Mouse (Mus musculus) myocyte (in vitro differentiated cells): ENCODE results near the gene B3gnt8.

Experiments used
- E2F4 ChIP-seq: IDR thresholded peaks from one replicate; pipeline ENCODE4 v1.6.1; 2011; ENCODE audit warnings: mild to moderate bottlenecking, control low read depth, moderate library complexity; ENCODE audit not compliant: insufficient read depth
- MAX ChIP-seq: IDR thresholded peaks from one replicate; pipeline ENCODE4 v1.6.1; 2011; ENCODE audit warnings: low read depth, mild to moderate bottlenecking, control low read depth
- POLR2A ChIP-seq: IDR thresholded peaks from one replicate; pipeline ENCODE4 v1.6.1; 2011; ENCODE audit warnings: low read depth, mild to moderate bottlenecking, control low read depth, moderate library complexity; ENCODE audit not compliant: insufficient read length

GRCm38 (mm10) chr7:25645074-25645473 is 18.6 kb downstream of the B3gnt8 start:
- TF ChIP-seq MAX (no peak), POLR2A (no peak), E2F4 (no peak)
